Mouse (Mus musculus) heart, postnatal 14 days (tissue): ENCODE results near the gene Gucy2d. TPM values are rescaled to one million over a fixed set of nuclear protein-coding genes. Genes with fewer than 3 reads are reported as not detected.

ENCODE experiments used
- DNase-seq, 2 experiments: peaks; one replicate each; pipeline ENCODE4 v3.0.0; 2021 to 2022
- intact Hi-C: fragments of 180-260 bp; cut with DNase I; formaldehyde crosslinking; loops from one replicate; pipeline ENCODE4 v1.15.1; 2025
- total RNA-seq, 2 experiments: library from RNA; stranded (reverse); gene quantifications; 2 replicates each; pipeline ENCODE4 v1.2.3; 2021

Gene Gucy2d
- total RNA-seq, 2 experiments from 2014 or later: 0.17 TPM; not detected in 1

- DNase-seq: peak; percentile 74 to 81
- intact Hi-C loops: loop anchor here (1.0 to 5.0 kb wide), 2 partner anchors 81 to 143 kb away; no protein-coding TSS in a partner anchor
Measured at GRCm38 (mm10) chr7:98430785-98431184, 9.4 kb upstream of the Gucy2d start.

GRCm38 (mm10) chr7:98437629-98438028 is 2.6 kb upstream of the Gucy2d start:
- DNase-seq: peak in 1 of 2 experiments; percentile 50
- intact Hi-C loops: no loop called here

GRCm38 (mm10) chr7:98446873-98447272 is 6.7 kb downstream of the Gucy2d start:
- intact Hi-C loops: no loop called here
- no peak for DNase-seq

- intact Hi-C loops: no loop called here
- DNase-seq: peak in 1 of 2 experiments; percentile 49
Measured at GRCm38 (mm10) chr7:98447585-98448308, 7.5 kb downstream of the Gucy2d start.

GRCm38 (mm10) chr7:98448309-98448630 is 8.1 kb downstream of the Gucy2d start:
- no peak for DNase-seq

GRCm38 (mm10) chr7:98449696-98450095 is 9.5 kb downstream of the Gucy2d start:
- no peak for DNase-seq
- intact Hi-C loops: no loop called here

More at GRCm38 (mm10) chr7:98448309-98448630, 8.1 kb downstream of the Gucy2d start:
- intact Hi-C loops: no loop called here

GRCm38 (mm10) chr7:98454397-98455120 is 14.3 kb downstream of the Gucy2d start:
- intact Hi-C loops: no loop called here
- no peak for DNase-seq

GRCm38 (mm10) chr7:98460319-98460718 is 20.1 kb downstream of the Gucy2d start:
- intact Hi-C loops: no loop called here
- DNase-seq: no peak

GRCm38 (mm10) chr7:98469089-98469488 is 28.9 kb downstream of the Gucy2d start:
- intact Hi-C loops: no loop called here
- DNase-seq: no peak

GRCm38 (mm10) chr7:98472529-98472928 is 32.3 kb downstream of the Gucy2d start:
- intact Hi-C loops: no loop called here
- no peak for DNase-seq

- intact Hi-C loops: no loop called here
- DNase-seq: no peak
Measured at GRCm38 (mm10) chr7:98474558-98474957, 34.3 kb downstream of the Gucy2d start.

- DNase-seq: peak in 1 of 2 experiments; percentile 52
- intact Hi-C loops: no loop called here
Measured at GRCm38 (mm10) chr7:98477153-98477552, 36.9 kb downstream of the Gucy2d start.

- no peak for DNase-seq
- intact Hi-C loops: loop anchor here (2.0 to 5.0 kb wide), 2 partner anchors 126 to 222 kb away; partner anchors contain the start of gene Thap12
Measured at GRCm38 (mm10) chr7:98480481-98480880, 40.3 kb downstream of the Gucy2d start.

- intact Hi-C loops: loop anchor here (1.0 to 5.0 kb wide), 3 partner anchors 108 to 221 kb away; partner anchors contain the start of gene Thap12
- peak; percentile 86 to 89 for DNase-seq
Measured at GRCm38 (mm10) chr7:98481066-98481734, 41.0 kb downstream of the Gucy2d start.

- DNase-seq: no peak
- intact Hi-C loops: loop anchor here (1.0 to 5.0 kb wide), 3 partner anchors 107 to 220 kb away; partner anchors contain the start of gene Thap12
Measured at GRCm38 (mm10) chr7:98481861-98482260, 41.6 kb downstream of the Gucy2d start.

- intact Hi-C loops: loop anchor here (5.0 kb wide), 1 partner anchor 220 kb away; the partner anchor contains the start of gene Thap12
- DNase-seq: no peak
Measured at GRCm38 (mm10) chr7:98482551-98483267, 42.5 kb downstream of the Gucy2d start.

GRCm38 (mm10) chr7:98483268-98483607 is 43.0 kb downstream of the Gucy2d start:
- DNase-seq: no peak
- intact Hi-C loops: loop anchor here (5.0 kb wide), 1 partner anchor 219 kb away; the partner anchor contains the start of gene Thap12

GRCm38 (mm10) chr7:98484878-98485277 is 44.7 kb downstream of the Gucy2d start:
- no peak for DNase-seq
- intact Hi-C loops: loop anchor here (5.0 kb wide), 1 partner anchor 217 kb away; the partner anchor contains the start of gene Thap12

GRCm38 (mm10) chr7:98485508-98485907 is 45.3 kb downstream of the Gucy2d start:
- intact Hi-C loops: no loop called here
- DNase-seq: peak; percentile 58 to 67

- intact Hi-C loops: no loop called here
Measured at GRCm38 (mm10) chr7:98486471-98486917, 46.3 kb downstream of the Gucy2d start.

More at GRCm38 (mm10) chr7:98486471-98486917, 46.3 kb downstream of the Gucy2d start:
- DNase-seq: no peak
